Mouse (Mus musculus) adrenal gland, adult 2 months (tissue): ENCODE data around the gene Klhdc10. TPM values are rescaled to one million over a fixed set of nuclear protein-coding genes. Genes with fewer than 3 reads are reported as not detected.

ENCODE experiments used
- DNase-seq: peaks from one replicate; pipeline ENCODE4 v3.0.0; 2021
- polyA plus RNA-seq: library from polyadenylated mRNA; depleted of rRNA; stranded (reverse); fragments of >200 nt; gene quantifications from 2 replicates; pipeline ENCODE4 v1.2.3, GENCODE M21; 2012
- total RNA-seq, 2 experiments: library from RNA; stranded (reverse); gene quantifications; 2 replicates each; pipeline ENCODE4 v1.2.3; 2021

The Klhdc10 gene
- total and polyA plus RNA-seq, 3 experiments, result 15.7 to 75.6 (median 57.8) TPM

DNA sequence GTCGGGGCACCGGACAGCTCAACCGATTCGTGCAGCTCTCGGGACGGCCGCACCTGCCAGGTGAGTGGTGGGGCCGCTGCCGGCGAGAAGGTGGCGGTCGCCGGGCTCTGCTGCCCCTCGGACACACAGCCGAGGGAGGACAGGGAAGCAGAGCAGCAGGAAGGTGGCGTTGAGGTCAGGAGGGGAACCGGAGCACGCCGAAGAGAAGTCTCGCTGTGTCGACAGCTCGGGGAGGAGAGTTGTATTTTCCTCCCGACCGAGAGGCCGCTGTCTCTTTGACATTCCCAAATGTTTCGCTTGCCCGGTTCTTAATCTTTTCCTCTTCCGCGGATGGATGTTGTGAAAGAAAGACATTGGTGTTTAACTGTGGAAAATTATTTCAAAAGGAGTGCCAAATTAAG, 423 bp downstream of the Klhdc10 start:
- no peak for DNase-seq

DNA sequence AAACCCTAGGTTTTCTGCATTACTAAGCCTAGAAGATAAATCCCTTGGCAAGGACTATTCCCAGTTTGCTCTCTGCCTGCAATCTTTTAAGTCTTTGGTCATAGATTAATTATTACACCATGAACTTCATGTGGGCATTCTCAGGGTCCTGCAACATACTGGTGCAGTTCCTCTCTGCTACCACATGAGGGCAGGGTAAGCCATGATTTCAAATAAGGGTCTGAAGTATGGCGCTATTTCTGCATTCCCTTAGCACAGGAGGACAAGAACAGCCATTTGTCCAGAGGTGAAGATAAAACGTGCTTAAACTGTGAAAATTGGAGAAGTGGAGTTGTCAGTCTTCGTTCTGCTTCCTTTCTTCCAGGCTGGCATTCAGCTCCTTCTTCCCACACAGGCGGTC, 1.8 kb downstream of the Klhdc10 start:
- peak; percentile 71 for DNase-seq

DNA sequence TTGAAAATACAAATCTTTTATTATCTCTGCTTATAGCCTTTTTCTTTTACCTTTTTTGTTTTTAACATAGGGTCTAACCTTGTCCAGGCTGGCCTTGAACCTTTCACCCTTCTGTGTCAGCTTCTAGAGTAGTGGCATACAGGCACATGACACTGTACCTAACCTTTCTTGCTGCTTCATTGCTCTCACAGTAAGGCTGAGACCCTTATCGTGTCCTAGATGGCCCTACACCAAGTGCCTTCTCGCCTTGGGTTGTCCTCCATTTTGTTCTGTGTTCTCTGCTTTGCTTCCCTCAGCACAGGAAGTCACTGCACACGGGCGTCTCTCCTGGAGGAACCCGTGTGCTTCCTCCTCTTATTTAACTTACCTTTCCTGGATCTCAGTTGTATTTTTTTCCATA, 3.0 kb downstream of the Klhdc10 start:
- no peak for DNase-seq

DNA sequence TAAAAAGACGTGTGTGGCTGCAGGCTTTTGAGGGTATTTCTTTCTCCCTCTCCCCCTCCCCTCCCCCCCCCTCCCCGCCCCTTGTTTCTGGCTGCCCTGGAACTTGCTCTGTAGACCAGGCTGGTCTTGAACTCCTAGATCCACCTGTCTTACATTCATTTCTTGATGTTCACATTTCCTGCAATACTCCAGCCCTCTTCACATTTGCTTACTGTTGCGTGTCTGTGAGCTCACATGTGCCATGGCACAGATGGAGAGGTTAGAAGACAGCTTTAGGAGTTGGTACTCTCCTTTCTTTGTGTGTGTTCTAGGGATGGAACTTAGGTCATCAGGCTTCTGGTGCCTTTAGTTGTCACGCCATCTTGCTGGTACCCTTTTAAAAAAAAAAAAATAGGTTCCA, 6.6 kb downstream of the Klhdc10 start:
- no peak for DNase-seq

DNA sequence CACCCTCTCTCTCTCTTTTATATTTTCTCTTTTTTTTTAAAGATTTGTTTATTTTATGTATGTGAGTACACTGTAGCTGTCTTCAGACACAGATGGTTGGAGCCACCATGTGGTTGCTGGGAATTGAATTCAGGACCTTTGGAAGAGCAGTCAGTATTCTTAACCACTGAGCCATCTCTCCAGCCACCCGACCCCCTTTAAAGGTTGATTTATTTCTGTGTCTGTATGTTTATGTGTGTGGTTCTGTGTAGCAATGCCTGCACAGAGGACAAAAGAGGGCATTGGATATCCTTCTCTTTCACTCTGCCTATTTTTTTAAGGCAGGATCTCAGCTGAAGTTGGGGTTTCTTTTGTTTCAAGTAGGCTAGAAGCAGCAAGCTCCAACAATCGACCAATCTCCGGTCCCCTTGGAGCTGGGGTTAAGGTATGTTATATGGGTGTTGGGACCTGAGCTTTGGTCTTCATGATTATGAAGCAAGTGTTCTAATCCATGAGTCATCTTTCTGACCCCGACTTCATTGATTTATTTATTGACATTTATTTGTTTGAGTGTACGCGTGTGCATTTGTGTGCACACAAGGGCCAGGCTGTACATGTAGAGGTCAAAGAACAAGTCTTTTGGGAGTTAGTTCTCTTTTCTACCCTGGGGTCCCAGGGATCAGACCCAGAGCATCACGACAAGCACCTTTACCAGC, 7.9 kb downstream of the Klhdc10 start:
- DNase-seq, result no peak

DNA sequence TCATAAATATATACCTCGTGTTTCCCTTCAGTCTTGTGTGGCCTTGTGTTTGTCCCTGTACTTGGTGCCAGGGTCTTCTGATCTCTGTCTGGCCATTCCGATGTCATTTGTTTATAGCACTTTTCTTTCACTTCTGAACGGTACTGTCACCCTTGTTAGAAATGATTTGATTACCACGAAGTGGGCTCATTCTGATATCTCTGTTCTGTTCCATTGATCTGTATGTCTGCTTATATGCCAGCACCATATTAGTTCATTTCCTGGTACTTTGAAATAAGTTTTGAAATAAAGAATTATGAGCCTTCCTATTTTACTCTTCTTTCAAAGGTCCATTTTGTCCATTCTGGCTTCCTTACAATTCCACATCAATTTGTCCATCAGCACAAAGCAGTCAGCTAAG, 9.6 kb downstream of the Klhdc10 start:
- no peak for DNase-seq

DNA sequence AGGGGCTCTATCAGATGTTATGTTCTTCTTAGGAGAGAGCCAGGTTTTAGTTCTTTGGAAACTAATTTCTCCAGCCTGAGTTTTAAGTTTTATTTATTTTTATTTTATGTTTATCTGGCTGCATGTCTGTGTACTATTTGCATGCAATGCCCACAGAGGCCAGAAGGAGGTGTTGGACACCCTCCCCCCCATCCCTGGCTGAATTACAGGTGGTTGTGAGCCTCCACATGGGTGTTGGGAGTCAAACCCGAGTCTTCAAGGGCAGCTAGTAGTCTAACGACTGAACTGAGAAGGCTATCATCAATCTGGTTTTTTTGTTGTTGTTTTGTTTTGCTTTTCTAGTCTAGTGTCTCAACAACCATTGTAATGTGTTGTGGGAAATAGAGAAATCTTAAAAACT, 14.5 kb downstream of the Klhdc10 start:
- DNase-seq, result no peak

DNA sequence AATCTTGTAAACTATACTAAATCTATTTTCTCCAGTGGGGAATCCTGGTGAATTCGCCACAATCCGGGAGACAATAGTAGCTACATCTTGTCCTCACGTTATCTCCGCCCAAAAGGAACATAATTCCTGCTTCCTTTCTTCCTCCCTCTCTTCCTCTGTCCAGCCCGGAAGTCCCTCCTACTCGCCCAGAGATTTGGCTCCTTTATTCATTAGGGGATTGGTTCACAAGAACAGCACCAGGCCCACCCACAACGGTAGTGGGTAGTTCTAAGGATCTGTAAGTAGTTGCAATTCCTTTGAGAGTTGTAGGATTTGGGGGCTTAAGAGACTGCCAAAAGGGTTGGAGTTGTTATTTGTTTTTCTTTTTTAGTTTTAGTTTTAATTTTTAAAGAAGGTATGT, 15.1 kb downstream of the Klhdc10 start:
- no peak for DNase-seq

DNA sequence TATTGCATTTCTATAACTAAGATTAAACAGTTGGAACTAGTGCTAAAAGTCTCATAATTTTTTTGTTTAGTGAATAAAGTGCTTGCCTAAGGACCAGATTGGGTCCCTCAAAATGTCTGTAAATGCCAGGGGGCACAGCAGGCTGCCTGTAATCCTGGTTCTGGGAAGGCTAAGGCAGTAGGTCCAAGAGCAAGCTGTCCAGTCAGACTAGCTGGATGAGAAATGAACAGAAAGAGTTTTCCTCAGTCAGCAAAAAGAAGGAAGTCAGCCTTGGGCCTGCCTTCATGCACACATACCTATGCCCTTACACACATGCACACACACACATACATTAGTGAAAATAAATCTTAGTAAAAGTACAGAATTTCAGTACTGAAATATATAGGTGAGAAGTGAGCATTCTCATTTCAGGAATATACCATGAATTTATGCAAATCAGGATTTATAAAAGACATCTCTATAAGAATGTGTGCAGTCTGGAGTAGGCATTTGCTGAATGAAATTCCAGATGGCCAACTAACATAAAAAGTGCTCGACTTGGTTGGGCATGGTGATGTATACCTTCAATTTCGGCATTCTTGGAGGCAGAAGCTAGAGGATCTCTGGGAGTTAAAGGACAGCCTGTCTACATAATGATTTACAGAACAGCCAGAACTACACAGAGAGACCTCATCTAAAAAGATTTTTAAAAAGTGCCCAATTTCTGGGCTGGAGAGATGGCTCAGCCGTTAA, 31.0 kb downstream of the Klhdc10 start:
- DNase-seq, result no peak

DNA sequence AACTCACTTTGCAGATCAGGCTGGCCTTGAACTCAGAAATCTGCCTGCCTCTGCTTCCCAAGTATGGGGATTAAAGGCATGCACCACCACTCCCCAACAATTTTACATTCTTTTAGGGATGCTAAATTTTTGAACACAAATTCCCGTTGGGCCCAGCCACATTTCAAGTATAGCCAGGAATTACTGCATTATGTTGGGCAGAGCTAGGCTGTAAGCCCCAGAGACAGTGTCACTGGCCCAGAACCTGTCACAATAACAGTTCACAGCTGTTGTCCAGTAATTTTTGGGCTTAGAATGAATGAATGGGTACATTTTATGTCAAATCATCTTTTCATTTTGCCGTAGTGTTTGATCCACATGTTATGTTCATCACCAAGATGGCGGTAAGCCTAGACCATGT, 34.8 kb downstream of the Klhdc10 start:
- DNase-seq, result no peak

DNA sequence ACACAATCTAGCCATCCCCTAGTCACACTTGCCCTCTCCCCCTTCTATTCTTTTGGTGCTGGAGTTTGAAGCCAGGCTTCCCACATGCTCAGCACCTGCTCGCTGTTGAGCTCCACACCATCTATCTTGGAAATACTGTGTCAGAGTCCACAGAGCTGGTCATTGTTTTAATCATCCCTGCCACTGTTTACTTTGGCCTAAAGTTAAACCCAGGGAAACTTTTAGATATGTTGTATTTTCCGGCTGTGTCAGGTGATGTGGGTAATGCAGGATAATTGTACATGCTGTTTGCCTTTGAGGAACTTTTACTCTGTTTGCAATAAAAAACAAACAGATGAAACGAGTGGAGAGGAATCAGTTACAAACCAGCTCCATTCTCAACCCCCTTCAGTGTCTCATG, 35.4 kb downstream of the Klhdc10 start:
- DNase-seq, result no peak

DNA sequence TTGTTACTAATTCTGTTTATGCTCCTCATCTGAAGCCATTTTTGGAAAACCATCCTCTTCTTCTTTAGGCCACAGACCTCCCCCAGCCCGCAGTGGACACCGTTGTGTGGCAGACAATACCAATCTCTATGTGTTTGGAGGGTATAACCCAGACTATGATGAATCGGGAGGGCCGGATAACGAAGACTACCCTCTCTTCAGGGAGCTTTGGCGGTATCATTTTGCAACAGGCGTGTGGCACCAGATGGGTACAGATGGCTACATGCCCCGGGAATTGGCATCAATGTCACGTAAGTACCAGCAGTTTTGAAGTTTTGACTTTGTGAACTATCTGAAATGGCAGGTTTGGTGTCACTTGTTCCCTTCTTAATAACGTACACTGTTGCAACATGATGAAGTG, 37.9 kb downstream of the Klhdc10 start:
- DNase-seq, result no peak

DNA sequence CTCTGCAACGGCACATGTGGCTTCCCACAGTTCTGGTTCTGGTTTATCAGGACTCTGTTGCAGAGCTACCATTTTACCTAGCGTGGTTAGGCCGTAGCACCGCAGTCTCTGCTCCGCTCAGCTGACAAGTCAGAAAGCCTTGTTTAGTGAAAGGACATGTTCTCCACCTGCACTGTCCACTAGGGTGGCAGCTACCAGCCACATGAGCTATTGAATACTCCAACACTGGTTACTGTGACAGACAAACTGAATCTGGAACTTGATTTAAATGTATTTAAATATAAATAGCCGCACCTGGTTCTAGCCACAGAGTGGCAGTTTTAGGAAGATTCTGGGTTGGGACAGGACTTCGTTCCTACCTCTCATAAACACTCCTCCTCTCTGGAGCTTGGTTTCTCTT, 55.3 kb downstream of the Klhdc10 start:
- DNase-seq, result no peak

DNA sequence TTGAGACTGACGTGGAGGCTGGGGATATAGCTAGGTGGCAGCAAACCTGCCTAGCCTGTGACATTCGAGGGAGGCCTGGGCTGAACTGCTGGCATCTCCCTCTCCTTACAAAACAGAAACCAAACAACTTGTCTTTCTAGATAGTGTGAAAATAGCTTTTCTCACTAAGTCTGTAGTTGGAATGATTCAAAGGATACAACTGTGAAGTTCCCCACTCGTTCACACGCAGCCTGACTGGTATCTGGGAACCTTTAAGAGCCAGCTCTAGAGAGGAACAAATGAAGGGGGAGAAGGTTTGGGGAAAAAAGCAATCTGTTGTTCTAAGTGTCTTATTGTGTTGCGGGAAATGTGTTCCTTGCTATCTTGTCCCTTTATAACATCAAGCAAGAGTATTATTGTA, 57.0 kb downstream of the Klhdc10 start:
- no peak for DNase-seq

DNA sequence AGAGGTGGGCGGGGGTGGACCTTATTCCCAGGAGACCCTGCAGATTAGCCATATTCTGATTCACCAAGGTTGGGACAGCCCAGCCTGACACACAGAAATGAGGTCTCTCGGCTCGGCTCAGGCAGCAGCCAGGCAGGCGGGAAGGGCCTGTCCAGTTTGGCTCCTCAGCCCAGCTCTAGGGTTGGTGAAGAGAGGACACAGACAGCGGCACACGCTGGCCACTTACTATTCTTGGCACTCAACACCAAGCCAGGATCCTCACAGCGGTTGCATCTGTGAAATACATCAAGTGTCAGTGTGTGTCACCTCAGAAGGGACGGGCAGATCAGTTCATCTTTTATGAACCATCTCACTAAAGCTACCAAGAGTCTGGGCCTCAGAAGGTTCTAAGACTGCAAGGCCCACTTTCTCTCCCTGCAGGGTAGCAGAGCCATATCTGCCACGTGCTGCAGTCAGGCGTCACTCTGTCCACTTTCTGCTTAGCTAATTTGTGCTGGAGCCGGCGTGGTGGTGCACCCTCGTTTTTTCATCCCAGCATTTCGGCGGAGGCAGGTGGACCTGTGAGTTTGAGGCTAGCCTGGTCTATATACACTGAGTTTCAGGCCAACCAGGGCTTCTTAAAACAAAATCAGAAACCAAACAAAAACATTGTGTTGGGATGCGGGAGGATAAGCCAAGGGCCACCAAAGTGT, 57.5 kb downstream of the Klhdc10 start:
- no peak for DNase-seq

DNA sequence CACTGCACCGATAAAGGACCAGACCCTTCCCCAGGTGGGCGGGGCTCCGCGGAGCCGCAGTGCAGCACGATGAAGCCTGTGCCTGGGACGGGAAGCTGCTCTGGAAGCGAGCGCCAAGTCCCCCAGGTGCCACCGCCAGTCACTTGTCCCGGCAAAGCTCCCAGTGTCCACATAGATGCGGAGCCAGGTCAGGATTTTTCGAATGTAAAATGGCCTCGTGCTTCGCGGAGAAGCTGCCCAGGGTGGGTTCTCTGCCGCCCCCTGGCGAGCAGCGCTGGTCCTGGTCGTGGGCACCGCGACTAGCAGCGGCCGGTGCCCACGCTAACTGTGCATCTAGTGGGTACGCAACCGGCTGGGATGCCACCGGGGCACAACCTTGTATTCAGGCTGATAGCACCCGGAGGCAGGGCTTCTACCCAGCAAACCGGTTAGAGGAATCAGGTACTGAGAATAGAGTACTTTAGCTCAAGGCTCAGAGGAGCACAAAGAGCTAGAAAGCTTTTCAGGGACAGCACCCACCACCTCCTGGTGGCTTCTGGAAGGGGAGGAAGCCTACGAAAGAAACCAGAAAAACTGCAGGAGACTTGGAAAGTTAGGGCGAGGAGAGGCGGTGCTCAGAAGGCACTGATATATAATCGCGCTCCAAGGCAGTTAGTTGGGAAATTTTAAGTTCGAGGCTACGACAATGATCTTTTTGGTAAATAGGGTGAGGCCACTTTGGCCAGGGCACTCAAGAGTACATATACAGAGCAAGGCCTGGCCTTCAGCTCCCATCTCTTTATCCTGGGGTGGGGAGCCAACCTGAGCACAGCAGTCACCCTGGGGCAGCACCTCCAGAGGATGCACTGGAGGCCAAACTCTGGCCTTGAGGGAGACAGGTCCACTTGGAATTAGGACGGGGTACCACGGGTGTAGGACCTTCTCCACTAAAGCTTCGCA, 58.4 kb downstream of the Klhdc10 start:
- peak; percentile 84 for DNase-seq

DNA sequence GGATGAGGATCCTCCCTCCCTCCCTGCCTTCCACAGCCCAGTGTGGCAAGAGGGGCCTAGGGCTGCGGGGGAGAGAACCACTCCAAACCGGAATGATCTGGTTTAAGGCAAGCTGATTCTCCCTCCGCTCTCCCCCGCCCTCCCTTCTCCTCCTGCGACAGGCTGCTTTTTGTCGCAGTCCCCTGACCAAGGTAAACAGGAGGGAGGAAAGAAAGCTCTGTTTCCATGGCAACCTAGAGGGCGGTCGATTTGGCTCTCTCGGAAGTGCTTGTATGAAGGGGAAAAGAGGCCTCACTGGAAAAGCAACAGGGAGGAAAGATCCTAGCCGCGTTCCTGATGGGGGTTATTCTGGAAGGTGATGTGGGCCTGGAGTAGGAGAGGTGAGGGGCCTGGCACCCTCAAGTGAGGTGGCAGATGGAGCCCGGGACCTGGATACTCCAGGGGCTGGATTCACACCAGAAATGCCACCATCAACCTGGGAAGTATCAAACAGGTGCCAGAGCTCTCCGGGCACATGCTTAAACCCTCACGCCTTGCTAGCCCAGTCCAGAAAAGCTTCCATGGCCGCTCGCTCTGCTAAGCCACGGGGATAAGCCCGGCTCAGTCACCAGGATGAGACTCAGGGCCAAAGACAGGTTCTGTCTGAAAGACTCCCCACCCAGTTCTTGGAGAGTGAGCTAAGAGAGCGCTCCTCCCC, 59.2 kb downstream of the Klhdc10 start:
- DNase-seq, result peak; percentile 43

DNA sequence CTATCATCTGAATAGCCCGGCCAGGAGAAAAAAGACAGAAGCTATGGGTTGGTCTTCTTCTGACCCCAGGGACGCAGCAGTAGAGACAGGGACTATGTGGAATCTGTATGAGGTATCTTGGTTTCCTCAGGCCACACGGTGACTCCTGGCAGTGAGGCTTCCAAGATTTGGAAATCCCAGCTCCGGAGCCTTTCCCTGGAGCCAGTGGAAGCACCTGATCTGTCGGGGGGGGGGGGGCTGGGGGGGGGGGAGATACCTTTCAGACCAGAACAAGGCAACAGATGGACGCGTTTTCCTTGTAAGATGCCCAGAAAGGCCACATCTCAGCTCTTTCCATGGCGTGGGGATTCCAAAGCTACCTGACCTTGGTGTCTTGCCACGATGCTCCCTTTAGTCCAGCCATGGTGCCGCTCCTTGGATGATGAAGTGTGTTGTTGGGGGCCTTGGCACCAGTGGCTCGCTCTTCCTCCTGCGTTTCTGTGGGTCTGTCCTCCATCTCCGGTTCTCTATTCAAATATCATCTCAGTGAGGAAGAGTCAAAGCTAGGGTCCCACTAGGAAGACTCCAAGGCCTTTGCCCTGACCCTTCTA, 60.2 kb downstream of the Klhdc10 start:
- no peak for DNase-seq

DNA sequence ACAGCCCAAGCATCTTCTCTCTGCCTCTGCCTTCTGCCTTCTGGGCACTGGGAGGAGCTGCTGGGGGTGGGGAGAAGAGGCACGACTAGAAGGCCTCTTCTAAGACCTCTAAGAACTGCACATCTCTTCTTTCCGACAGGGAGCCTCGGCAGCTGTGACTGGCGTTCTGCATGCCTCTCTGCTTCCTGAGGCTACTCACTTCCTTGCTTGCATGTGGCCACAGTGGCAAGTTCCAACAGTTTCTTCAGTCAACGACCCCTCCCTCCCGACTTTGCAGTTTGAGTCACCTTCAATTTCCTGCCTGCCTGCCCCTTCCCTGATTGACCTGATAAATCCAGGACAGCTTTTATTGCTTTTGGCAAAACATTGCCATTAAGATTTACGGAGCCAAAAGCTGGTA, 61.2 kb downstream of the Klhdc10 start:
- DNase-seq, result no peak

DNA sequence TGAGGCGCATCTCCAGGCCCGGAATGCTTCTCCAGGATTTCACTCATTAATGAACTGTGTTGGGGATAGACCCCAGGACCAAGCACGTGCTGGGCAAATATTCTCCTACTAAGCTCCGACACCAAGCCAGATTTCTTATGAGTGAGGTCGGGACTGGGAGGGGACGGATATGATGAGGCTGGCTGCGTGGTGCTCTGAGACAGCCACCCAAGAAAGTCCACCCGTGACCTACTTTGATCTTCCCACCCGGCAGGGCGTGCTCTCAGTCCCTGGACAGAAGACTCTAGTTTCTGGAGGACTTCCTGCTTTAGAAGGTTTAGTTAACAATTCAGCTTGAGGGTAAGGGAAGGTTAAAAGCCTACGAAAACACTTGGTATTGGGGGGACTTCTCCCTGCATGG, 63.9 kb downstream of the Klhdc10 start:
- no peak for DNase-seq

DNA sequence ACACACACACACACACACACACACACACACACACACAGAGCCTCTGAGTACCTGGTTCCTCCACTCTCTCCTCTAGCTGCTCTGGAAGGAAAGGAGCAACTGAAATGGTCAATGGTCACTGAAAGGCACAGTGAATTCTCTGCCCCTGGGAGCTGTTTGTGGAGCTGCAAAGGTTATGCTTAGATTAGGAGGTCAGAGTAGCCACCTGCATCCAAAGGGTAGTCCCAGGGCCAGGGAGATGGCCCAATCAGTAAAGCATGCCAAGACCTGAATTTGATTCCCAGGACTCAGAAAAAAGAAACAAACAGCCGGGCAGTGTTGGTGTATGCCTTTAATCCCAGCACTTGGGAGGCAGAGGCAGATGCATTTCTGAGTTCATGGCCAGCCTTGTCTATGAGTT, 66.4 kb downstream of the Klhdc10 start:
- DNase-seq, result no peak
